Mouse (Mus musculus): Measurements from ENCODE around the gene Smarce1.

DNA sequence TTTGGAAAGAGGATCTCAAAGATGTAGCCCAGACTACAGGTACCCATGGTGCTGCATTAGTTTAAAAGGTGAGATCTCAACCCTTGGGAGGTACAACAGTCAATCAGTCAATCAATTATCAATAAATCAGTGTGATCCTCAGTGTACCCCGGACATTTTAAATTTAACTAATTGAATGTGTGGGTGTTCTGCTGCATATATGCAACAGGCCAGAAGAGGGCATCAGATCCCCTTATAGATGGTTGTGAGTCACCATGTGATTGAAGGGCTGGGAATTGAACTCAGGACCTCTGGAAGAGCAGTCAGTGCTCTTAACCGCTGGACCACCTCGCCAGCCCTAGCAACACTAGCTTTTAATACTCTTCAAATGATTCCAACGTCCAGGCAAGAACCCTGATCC, 58.8 kb downstream of the Smarce1 start:
- TF ChIP-seq RAD21 (IDR thresholded peaks at IDR 0.05; ENCODE audit: low read depth, low read length) (peak; percentile 37), KAT2A (conservative IDR thresholded peaks at IDR 0.05; ENCODE audit: low read depth, low read length) (no peak), HCFC1 (IDR thresholded peaks at IDR 0.05; ENCODE audit: low read depth, low read length) (no peak), CTCF (IDR thresholded peaks at IDR 0.05 in 2 of 3, conservative IDR thresholded peaks at IDR 0.05 in 1 of 3; ENCODE audit: control insufficient read depth in 1 of 3, insufficient read depth in 1 of 3, low read depth in 2 of 3, low read length in 3 of 3, poor library complexity in 1 of 3, severe bottlenecking in 1 of 3) (peak; percentile 33 to 50 (median 40))

Measured in MEL (cell line).